Comparison of ENCODE assay signal across 8 mouse cellular contexts in genomic region chr4:106985899-106986832, GRCm38 (mm10).
DNase-seq lines count a peak whose midpoint lies in the region; ATAC-seq and TF ChIP-seq lines count a peak whose summit lies in the region.

No protein-coding gene starts in this region.

- no peak for ATAC-seq in forebrain, postnatal 0 days
- no peak for ATAC-seq in intestine, postnatal 0 days
- no peak for ATAC-seq in midbrain, embryonic 15.5 days (replicated peaks)

- WGBS in forebrain, postnatal 0 days, result 44% methylated on average over 15 of the region's 15 CpGs
- 24% methylated on average over 15 of the region's 15 CpGs for WGBS in intestine, postnatal 0 days
- WGBS in midbrain, embryonic 15.5 days, result 24% methylated on average over 15 of the region's 15 CpGs

- DNase-seq in embryo, embryonic 10.5 days (ENCODE audit: low spot score), result peak; percentile 85
- DNase-seq in forebrain, postnatal 0 days, result no peak
- DNase-seq in cerebellum, adult 11 months, result no peak
- DNase-seq in left cerebral cortex, postnatal 25 days (ENCODE audit: low spot score in 2 of 2), result no peak
- DNase-seq in layer of hippocampus, adult 11-12 months (ENCODE audit: low spot score), result no peak
- no peak for DNase-seq in adrenal gland, adult 2 months

- H3K36me3 ChIP-seq in forebrain, postnatal 0 days (ENCODE audit: insufficient read depth), result no peaks in the 10 kb centered on the region
- no peaks in the 10 kb centered on the region for H3K36me3 ChIP-seq in intestine, postnatal 0 days (ENCODE audit: control insufficient read depth, insufficient read depth)
- H3K36me3 ChIP-seq in midbrain, embryonic 15.5 days (replicated peaks), result no peaks in the 10 kb centered on the region

- intact Hi-C loops in left cerebral cortex, postnatal 25 days (cut with DNase I), result no loop called here

- H3K27me3 ChIP-seq in forebrain, postnatal 0 days (ENCODE audit: insufficient read depth, low read length), result no peaks in the 10 kb centered on the region
- H3K27me3 ChIP-seq in intestine, postnatal 0 days (replicated peaks; ENCODE audit: control insufficient read depth, insufficient read depth, low read length), result no peaks in the 10 kb centered on the region
- no peaks in the 10 kb centered on the region for H3K27me3 ChIP-seq in midbrain, embryonic 15.5 days (replicated peaks)

- H3K9ac ChIP-seq in forebrain, postnatal 0 days, result peak overlapping the region; percentile 28; the same call in 1 of the 2 replicates
- H3K9ac ChIP-seq in intestine, postnatal 0 days (ENCODE audit: low read depth, low read length), result no peak overlapping the region
- H3K9ac ChIP-seq in midbrain, embryonic 15.5 days, result no peak overlapping the region

- H3K4me3 ChIP-seq in forebrain, postnatal 0 days (ENCODE audit: low read depth, low read length), result no peak overlapping the region
- no peak overlapping the region for H3K4me3 ChIP-seq in intestine, postnatal 0 days (ENCODE audit: low read depth, low read length)
- H3K4me3 ChIP-seq in midbrain, embryonic 15.5 days, result no peak overlapping the region

- no peaks in the 10 kb centered on the region for H3K9me3 ChIP-seq in forebrain, postnatal 0 days (ENCODE audit: low read length)
- H3K9me3 ChIP-seq in intestine, postnatal 0 days (ENCODE audit: control insufficient read depth), result no peaks in the 10 kb centered on the region
- H3K9me3 ChIP-seq in midbrain, embryonic 15.5 days, result no peaks in the 10 kb centered on the region

- peak overlapping the region; percentile 45; the same call in 1 of the 2 replicates for H3K27ac ChIP-seq in forebrain, postnatal 0 days (ENCODE audit: low read depth, low read length)
- H3K27ac ChIP-seq in intestine, postnatal 0 days (ENCODE audit: low read depth, low read length), result peak overlapping the region; percentile 66
- peak overlapping the region; percentile 36; the same call in 1 of the 2 replicates for H3K27ac ChIP-seq in midbrain, embryonic 15.5 days

- H3K4me1 ChIP-seq in forebrain, postnatal 0 days (ENCODE audit: insufficient read depth), result peaks cover 31% of the 10 kb centered on the region
- H3K4me1 ChIP-seq in intestine, postnatal 0 days (replicated peaks; ENCODE audit: control insufficient read depth, insufficient read depth, low read length), result peaks cover 32% of the 10 kb centered on the region
- peaks cover 88% of the 10 kb centered on the region for H3K4me1 ChIP-seq in midbrain, embryonic 15.5 days

- TF ChIP-seq CTCF in forebrain, postnatal 0 days (IDR thresholded peaks at IDR 0.05; ENCODE audit: low read depth), result no peak
- TF ChIP-seq CTCF in intestine, postnatal 0 days (IDR thresholded peaks at IDR 0.05; ENCODE audit: low read depth), result no peak

- no peak overlapping the region for H3K4me2 ChIP-seq in forebrain, postnatal 0 days (ENCODE audit: low read depth)
- H3K4me2 ChIP-seq in intestine, postnatal 0 days (replicated peaks; ENCODE audit: low read depth), result no peak overlapping the region
- no peak overlapping the region for H3K4me2 ChIP-seq in midbrain, embryonic 15.5 days
